Mouse (Mus musculus) embryo, embryonic 11 days (tissue): ENCODE results near the gene Itih2.

Experiments
- DNase-seq: peaks from one replicate; pipeline ENCODE4 v3.0.0-alpha.2; 2015

Itih2 gene

GRCm38 (mm10) chr2:10131296-10131695 lies at the start of gene Itih2:
Itih2 (minus strand) TSS chr2:10131396.
- DNase-seq, result no peak

DNA sequence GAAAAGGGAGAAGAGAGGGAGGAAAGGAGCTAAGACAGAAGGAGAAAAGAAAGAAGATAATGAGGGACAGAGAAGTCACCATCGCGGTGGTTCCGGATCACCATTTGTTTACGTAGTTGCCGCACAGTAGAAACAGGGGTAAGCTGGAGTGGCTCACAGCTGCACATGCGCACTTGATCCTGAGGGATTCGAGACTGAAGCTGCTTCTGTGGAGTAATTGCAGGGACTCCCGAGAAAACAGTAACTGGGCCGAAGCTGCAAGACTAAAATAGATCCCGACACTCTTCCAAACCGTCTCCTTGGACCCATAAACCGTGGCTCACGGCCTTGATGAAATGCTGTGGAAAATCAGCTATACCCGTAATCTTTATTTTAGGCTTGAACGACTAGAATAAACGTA lies 38.8 kb upstream of the Itih2 start:
- no peak for DNase-seq

GRCm38 (mm10) chr2:10168016-10168415 lies 36.8 kb upstream of the Itih2 start:
- no peak for DNase-seq

DNA sequence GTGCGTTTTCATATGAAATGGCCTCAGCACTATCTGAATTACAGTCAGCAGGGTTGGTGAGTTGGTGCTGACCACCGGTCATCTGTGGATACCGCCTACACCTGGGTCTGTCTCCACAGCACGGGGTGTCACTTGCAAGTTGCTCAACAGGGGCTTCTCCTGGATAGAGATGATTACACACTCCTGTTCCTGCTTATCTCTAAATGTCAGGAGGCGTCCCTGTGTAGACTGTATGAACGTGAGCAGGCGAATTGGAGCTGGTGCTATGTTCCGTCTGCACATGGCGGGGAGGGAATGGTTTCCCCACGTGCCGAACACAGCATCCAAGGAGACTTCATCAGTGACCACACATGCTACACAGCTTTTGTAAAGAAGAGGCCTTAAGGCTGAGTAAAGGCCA lies 36.1 kb upstream of the Itih2 start:
- DNase-seq, result no peak

DNA sequence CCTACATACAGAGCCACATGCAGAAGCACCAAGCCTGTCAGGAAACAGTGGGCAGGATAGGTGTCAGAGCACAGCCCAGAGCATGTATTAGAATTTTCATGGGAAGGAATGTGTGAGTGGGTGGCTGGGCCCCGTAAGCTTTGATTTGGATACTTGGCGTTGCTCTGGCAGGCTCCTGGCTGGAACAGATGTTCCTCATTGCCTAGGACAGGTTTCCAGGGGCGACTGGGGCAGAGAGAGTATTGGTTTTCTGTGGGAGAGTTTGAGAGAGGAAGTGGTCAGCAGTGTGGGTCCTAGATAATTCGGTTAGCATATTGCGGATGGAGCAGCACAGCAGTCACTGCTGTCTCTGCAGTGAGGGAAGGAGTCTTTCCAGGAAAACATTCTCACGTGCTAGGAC lies 35.4 kb upstream of the Itih2 start:
- DNase-seq, result peak; percentile 39

- no peak for DNase-seq
These were observed 30.8 kb upstream of the Itih2 start for GRCm38 (mm10) chr2:10162011-10162410.

DNA sequence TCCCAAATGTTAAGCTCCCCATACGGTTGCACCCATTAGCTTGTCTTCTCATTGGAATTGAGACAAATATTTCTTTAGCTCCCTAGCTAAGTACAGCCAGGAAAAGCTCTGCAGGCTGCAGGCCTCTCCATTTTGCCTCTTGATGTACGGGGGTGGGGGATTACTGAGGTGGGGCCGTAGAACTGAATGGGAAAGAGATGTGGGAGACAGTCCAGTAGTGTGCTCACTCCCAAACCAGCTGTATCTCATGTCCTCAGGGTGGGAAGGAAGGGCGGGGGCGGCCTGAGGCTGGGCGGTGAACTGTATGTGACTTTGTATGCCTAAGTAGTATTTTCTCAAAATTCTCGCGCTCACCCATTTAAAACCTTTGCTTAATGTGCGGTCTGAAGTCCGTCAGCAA lies 26.0 kb upstream of the Itih2 start:
- DNase-seq, result no peak

DNA sequence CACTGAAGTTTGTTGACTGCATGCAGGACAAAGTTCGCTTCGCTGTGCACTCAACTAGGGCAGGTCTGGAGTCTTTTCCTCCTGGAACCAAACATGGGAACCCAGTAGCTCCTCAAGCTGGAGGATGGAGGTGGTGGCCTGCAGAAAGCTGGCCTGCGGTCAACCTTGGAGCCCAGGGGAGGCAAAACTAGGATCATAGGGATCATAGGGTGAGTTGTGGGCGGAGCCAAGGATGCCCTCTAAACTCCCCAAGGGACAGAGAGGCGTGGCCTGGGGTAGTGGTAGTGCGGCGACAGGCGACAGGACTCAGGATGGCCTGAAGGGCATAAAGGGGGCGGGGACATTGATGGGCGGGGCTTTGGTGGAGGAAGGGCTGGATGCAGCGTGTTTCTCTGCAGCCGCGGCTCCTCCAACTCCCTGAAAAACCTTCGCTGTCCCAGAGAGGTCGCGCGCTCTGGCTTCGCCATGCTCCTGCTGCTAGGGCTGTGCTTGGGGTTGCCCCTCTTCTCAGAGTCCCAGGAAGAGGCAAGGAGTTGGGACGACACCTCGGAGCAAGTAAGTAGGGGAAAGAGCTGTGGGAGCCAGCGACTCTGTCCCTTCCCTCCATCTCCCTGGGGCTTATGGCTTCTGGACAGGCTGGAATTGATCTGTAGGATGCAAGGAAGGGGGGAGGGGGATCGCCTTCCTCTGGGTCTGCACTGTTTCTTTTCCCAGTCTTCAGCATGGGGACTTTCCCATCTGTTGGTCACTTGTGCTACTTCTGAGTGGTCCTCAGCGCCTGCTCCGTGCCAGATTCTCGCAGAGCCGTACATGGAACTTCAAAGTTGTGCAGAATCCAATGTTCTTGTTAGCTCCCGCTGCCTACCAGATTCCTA lies 22.2 kb upstream of the Itih2 start, which contains the start of gene Itih5:
Itih5 (plus strand) TSS at position 371 of the 875 bp plus-strand sequence.
- peak; percentile 84 for DNase-seq

DNA sequence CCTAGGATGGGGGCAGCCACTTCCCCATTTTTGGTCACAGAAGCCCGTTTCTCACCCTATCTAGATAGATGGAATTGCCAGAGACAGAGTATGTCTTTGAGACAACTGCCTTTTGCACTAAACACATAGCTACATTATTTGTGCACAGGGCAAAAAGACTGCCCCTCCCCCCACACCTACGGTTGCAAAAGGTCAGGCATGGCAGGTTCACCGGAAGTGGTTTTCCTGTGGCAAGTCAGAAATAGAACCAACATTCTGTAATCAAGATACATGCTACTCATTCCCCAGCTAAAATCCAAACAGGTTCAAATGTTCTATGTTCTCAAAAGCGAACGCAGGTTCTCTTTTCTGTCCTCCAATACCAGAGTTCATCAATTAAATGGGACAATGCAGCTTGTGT lies 21.4 kb upstream of the Itih2 start:
- DNase-seq, result no peak

DNA sequence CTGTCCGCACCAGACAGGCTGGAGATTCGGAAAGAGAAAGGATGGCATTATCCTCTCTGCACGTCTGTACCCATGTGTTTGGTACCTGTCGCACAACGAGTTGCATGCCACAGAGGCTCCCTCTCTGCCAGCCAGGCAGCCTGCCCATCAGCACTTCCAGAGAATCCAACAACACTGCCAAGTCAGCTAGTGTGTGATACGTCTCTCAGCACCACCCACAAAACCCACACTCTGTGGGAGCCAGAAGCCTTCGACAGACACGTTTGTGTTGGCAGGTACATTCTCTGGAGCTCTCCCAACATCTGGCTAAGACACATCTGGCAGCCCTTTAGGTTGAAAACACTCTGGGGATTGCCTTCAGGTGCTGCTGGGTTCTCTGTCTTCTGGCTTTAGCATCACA lies 16.0 kb upstream of the Itih2 start:
- DNase-seq, result no peak

GRCm38 (mm10) chr2:10145514-10145913 lies 14.3 kb upstream of the Itih2 start:
- DNase-seq, result no peak

DNA sequence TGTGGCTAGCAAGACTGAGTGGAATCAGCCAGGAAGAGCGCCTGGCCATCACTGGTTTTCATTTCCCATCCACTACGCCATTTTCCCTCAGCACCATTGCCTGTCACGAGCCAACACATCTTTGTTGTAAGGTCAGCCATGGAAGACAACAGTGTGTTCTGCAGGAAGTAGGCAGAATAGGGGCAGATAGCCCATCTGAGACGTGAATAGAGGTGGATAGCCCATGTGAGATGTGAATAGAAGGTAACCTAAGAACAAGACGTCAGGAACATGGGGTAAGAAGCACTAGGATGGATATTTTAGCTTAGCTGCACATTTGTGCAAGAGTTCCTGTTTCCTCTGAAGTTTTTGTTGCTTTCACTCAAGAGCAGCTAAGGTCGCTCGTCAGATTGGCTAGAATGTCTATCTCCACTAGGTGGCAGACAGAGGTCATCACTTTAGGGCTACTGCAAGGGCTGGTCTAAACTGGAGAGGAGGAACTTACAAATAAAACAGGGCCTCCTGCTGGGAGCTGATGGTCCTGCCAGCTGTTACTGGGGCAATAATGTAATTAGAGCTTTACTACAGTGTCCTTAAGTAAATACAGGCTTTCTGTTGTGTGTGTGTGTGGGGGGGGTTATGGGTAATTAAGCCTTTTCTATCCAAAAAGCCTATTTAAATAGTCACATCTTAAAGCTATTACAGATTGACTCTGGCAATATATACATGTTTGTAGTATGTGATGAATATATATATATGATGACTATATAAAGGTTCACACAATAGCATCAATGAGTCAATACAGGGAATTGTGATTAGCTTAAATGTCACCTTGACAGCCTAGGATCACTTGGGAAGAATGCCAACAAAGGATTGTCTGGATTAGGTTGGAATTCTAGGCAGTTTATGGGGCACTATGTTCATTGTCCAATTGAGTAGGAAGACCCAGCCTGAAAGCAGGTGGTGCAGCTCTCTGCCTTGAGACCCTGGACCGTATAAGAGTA lies 11.6 kb upstream of the Itih2 start:
- peak; percentile 87 for DNase-seq

DNA sequence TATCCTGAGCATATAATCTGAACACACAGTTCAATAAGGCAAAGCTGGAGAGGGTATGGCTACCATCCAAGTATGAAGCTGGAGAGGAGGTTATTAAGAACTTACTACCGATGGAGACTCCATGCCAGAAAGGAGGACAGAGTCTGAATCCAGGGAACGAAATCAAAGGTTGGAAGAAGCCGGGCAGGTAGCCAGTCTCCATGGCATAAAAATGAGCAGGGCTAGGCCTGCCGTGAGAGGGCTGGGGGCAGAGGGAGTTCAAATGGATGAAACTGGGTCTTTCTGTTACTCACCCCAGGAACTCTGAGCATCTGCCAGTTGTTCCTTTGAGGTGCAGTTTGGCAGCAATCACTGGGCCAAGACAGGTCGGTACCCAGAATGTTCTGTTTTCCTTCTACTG lies 9.3 kb upstream of the Itih2 start:
- DNase-seq, result no peak

GRCm38 (mm10) chr2:10137320-10137719 lies 6.1 kb upstream of the Itih2 start:
- no peak for DNase-seq

DNA sequence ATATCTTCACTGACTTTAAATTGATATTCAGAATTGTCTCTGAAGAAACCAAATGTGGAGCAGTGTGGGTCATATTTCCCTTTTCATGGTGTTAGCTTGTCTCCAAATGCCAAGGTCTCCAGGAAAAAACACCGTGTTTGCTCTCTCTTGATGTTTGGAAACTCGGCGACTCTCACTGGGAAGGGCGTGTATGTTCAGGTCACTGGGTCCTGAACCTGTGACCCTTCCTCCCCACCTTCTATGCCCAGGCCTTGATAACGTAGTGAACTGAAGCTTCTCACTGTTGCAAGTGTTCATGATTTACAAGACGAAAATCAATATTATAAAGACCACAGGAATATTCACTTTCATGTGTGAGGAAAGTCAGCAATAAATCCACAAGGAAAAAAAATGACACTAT lies 2.7 kb upstream of the Itih2 start:
- DNase-seq, result no peak

GRCm38 (mm10) chr2:10132128-10132527 lies 932 bp upstream of the Itih2 start:
- DNase-seq, result no peak

- no peak for DNase-seq
These were observed 730 bp downstream of the Itih2 start for GRCm38 (mm10) chr2:10130341-10130990.

- DNase-seq, result no peak
These were observed 2.6 kb downstream of the Itih2 start for GRCm38 (mm10) chr2:10128571-10128970.

DNA sequence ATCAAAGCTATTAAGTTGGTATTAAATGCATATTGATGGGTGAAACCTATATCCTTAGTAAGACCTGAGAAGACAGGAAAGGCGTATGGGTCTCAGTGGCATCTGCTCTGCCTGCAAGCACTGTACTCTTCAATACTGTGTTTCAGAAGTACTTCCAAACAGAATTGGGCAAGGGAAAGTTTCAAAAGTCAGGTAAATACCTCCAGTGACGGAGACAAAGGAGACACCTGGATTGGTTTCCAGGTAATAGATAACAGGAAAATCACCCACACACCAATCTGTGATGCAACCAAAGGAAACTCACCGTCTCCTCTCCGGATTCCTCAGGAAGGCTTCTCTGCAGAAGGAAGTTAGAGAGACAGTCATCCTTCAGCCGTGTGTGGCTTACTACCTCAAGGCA lies 3.7 kb downstream of the Itih2 start:
- no peak for DNase-seq

DNA sequence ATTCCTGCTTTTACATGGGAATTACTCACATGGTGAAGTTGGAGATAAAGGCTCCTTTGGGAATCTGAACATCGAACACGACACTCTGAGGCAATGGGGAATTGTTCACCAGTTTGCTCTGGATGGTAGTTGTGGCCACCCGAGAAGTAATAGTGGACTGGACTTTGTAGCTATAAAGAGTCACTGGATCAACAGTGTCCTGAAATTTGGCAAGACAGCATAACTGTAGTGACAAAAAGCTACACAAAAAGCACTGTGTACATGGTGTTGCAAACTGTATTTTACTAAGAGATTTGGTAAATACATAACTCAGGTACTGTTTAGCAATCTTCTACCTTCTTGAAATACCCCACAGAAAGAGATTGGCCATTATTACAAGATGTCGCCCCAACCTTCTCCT lies 5.1 kb downstream of the Itih2 start:
- no peak for DNase-seq

DNA sequence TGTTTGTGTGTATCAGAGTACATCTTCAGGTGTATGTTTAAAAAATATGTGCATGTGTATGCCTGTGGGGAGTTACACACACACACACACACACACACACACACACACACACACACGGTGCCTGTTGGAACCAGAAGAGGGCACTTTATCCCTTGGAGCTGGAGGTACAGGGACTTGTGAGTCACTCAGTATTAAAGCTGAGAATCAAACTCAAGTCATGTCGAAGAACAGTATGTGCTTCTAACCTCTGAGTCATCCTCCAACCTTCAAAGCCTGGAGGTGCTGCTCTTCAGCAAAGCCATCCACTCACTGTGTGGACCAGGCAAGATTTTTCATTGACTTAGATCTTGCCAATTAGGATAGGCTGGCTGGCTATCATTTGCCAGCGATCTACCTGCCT lies 9.4 kb downstream of the Itih2 start:
- DNase-seq, result no peak

GRCm38 (mm10) chr2:10119276-10119675 lies 11.9 kb downstream of the Itih2 start:
- no peak for DNase-seq

DNA sequence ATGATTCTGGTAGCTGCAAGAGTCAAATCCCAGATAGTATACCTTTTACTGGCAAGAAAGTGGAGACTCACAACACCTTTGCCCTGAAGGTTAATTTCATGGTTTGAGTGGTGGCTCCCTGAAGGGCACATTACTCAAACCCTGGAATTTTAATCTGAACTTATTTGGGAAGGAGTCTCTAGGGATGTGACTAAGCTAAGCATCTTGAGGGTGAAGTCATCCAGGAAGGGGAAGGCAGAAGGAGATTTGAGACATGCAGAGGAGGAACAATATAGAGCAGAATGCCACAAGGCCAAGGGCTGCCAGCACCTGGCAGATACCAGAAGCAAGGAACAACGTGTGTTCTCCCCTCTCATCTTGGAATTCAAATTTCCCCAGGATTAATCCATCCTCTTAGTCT lies 12.4 kb downstream of the Itih2 start:
- DNase-seq, result no peak
